Mouse (Mus musculus): ENCODE data around the gene Cyp20a1. TPM values are rescaled to one million over a fixed set of nuclear protein-coding genes. Genes with fewer than 3 reads are reported as not detected.
A peak's percentile ranks its signal among the peaks of the same experiment; 100 is the strongest.

Gene Cyp20a1
- polyA plus RNA-seq, 1 experiment from 2014 or later, result 14.6 TPM

DNA sequence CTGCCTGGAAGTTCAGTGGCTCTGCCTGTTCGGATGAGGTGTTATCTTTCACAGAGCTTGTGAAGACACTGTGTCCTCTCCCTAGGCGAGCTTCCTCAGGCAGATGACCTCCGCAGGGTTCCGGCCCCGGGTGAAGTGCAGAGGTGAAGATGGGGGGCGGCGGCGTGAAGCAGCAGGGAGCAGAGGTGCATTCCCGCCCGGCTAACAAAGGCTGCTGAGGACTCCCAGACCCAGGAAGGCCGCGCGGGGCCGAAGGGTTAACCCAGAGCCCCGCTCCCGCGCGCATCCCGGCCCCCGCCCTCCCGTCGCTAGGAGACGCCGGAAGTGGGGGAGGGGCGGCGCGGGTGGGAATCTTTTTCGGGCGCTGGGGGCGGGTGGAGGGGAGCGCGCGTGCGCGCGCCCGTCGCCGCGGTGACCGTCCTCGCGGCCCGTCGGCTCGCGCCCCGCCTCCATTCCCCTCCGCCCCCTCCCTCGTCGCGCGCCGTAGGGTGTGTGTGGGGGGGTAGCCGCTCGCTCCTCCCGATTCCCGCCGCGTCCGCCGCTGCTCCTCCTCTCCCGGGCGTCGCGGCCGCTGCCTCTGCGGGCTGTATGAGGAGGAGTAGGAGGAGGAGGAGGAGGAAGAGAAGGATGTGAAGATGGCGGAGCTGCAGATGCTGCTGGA, 66.2 kb downstream of the Cyp20a1 start, which contains the start of gene Abi2:
Abi2 (plus strand) TSS at position 452 of the 661 bp plus-strand sequence.
- H3K9me3 ChIP-seq (replicated peaks), result no peaks in the 10 kb centered on the region
- H3K4me2 ChIP-seq, result peak within 1 kb of the TSS; percentile 68
- under 1% methylated on average over 42 of the region's 69 CpGs for WGBS
- H3K27ac ChIP-seq, result peak within 1 kb of the TSS; percentile 97
- no peaks in the 10 kb centered on the region for H3K27me3 ChIP-seq
- peaks cover 26% of the 10 kb centered on the region for H3K4me1 ChIP-seq
- peak within 1 kb of the TSS; percentile 91 for H3K4me3 ChIP-seq
- no peaks in the 10 kb centered on the region for H3K36me3 ChIP-seq (ENCODE audit: poor library complexity, severe bottlenecking)
- peak within 1 kb of the TSS; percentile 90 for H3K9ac ChIP-seq
- peak; percentile 93 for ATAC-seq

DNA sequence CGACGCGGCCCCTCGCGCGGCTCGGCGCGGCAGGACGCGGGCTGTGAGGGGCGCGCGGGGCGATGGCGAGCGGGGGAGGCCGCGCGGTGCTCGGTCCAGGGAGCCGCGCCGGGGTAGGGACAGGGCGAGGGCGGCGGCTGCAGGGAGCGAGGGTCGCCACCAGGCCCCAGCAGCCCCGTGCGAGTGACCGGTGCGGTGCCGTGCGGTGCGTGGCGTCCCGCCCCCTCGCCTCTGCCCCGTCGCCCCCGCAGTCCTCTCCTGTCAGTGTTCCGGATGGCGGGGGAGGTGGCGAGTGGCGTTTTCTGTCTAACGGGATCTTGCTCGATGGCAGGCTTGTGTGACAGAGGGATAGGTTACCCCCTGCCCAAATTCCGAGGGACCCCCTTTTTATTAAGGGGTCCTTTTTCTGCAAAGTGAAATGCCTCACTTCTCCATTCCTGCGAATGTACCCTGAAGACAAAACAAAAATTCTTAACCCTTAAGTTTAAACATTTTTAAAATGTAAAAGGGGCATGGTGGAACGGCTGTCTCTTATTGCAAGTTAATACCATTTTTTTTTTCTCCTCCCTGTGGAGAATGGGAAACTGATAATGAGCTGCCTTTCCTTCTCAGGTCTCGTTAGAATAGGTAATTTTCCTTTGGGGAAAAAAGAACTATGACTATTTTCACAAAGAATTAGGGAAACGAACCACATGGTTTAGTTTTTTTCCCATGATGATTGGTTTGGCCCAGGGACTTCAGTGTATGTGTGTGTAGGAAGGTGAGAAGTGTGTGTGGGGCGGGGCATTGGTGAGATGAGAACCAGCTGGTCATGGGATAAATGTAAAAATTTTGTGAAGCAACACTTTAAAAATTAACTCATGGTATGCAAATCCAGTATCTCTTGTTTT, 67.0 kb downstream of the Cyp20a1 start:
- 2% methylated on average over 42 of the region's 54 CpGs for WGBS
- Histone ChIP-seq H3K27me3 (no peaks in the 10 kb centered on the region), H3K27ac (peak overlapping the region; percentile 97), H3K4me2 (peak overlapping the region; percentile 68), H3K9me3 (replicated peaks) (no peaks in the 10 kb centered on the region), H3K4me3 (peak overlapping the region; percentile 91), H3K36me3 (ENCODE audit: poor library complexity, severe bottlenecking) (no peaks in the 10 kb centered on the region), H3K9ac (peak overlapping the region; percentile 90), H3K4me1 (peaks cover 26% of the 10 kb centered on the region)
- peak; percentile 82 for ATAC-seq

DNA sequence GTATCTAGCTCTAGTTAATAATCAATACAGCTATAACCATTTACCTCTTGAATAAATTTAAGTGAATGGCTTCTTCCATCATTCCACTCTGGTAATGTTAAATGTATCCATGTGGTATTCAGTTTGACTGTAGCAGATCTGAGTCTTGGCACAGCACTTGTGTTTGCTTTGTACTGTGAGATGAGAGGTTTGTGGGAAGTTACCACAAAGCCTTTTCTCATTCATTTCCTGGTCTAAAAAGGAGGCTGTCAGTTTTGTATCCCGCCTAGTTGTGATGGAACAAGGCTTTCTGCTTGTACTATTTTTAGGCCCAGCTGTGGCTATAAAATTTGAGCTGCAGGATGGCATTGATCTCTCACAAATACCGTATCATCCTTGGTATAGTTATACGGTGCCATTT, 73.6 kb downstream of the Cyp20a1 start:
- Histone ChIP-seq H3K9me3 (replicated peaks) (no peaks in the 10 kb centered on the region), H3K4me3 (no peak overlapping the region), H3K4me2 (no peak overlapping the region), H3K27ac (no peak overlapping the region), H3K36me3 (ENCODE audit: poor library complexity, severe bottlenecking) (peaks cover 2% of the 10 kb centered on the region; the same call in 1 of the 2 replicates), H3K9ac (no peak overlapping the region), H3K27me3 (no peaks in the 10 kb centered on the region), H3K4me1 (peaks cover 7% of the 10 kb centered on the region)
- no peak for ATAC-seq
- 72% methylated on average over 3 of the region's 3 CpGs for WGBS

DNA sequence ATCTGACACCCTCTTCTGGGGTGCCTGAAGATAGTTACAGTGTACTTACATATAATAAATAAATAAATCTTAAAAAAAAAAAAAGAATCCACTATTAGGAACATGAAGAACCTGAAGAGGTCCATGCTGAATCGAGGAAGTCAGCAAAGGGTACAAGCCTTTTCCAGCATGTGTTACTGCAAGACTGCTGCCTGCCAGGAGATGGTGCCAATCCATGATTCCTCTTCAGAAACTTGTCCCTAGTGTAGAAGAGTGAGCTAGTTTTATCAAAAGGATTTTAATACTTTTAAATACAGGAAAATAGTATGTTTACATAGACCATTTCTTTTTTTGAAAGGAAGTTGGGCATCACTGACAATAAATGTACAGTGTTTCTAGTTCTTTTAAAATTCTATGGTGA, 80.8 kb downstream of the Cyp20a1 start:
- Histone ChIP-seq H3K9me3 (replicated peaks) (no peaks in the 10 kb centered on the region), H3K27me3 (no peaks in the 10 kb centered on the region), H3K9ac (no peak overlapping the region), H3K4me1 (no peaks in the 10 kb centered on the region), H3K4me3 (no peak overlapping the region), H3K36me3 (ENCODE audit: poor library complexity, severe bottlenecking) (no peaks in the 10 kb centered on the region), H3K27ac (no peak overlapping the region), H3K4me2 (no peak overlapping the region)
- 96% methylated on average over 1 of the region's 1 CpGs for WGBS
- ATAC-seq, result no peak

DNA sequence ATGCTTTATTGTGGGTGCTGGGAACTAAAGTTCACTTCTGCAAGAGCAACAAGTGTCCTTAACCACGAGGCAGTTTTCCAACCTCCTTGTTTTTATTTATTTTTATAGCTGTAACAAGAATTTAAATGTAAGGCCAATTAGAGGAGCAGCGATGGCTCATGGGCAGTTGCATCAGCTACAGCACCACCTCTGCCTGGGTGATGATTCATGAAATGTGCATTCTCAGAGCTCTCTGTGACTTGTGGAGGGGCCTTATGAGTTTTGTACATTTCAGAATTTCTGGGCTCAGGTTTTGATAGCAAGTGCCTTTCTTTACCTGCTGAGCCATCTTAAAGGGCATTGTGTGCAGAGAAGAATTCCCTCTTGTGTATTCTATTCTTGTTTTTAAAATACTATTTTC, 85.2 kb downstream of the Cyp20a1 start:
- H3K36me3 ChIP-seq (ENCODE audit: poor library complexity, severe bottlenecking), result no peaks in the 10 kb centered on the region
- no peak overlapping the region for H3K4me2 ChIP-seq
- H3K9ac ChIP-seq, result no peak overlapping the region
- no peaks in the 10 kb centered on the region for H3K9me3 ChIP-seq (replicated peaks)
- no peak overlapping the region for H3K27ac ChIP-seq
- H3K27me3 ChIP-seq, result no peaks in the 10 kb centered on the region
- H3K4me3 ChIP-seq, result no peak overlapping the region
- ATAC-seq, result no peak
- H3K4me1 ChIP-seq, result 0 out of 2 replicates have a peak, but pooled peaks cover 4% of the 10 kb centered on the region
- WGBS, result 86% methylated on average over 2 of the region's 2 CpGs

DNA sequence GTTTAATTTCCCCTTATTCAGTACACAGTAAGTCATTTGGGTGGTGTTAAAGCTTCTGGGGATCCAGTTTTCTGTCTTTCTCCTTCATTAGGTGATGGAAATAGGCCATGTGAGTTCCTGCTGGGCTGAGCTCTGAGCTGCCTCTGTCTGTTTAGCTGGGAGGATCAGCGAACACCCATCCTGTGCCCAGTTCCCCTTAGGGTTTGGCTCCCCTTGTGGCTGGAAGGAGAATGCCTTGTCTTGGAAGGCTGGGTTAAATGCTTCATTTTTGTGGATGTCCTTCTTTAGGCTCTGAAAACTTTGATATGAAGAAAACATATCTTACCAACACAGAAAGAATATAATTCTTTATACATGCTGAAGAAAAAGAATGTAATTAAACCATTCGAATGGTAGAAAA, 85.8 kb downstream of the Cyp20a1 start:
- H3K27me3 ChIP-seq, result no peaks in the 10 kb centered on the region
- H3K4me2 ChIP-seq, result no peak overlapping the region
- no peak overlapping the region for H3K4me3 ChIP-seq
- no peak overlapping the region for H3K9ac ChIP-seq
- 0 out of 2 replicates have a peak, but pooled peaks cover 4% of the 10 kb centered on the region for H3K4me1 ChIP-seq
- H3K9me3 ChIP-seq (replicated peaks), result no peaks in the 10 kb centered on the region
- no peak for ATAC-seq
- WGBS, result 67% methylated on average over 2 of the region's 2 CpGs
- no peaks in the 10 kb centered on the region for H3K36me3 ChIP-seq (ENCODE audit: poor library complexity, severe bottlenecking)
- H3K27ac ChIP-seq, result no peak overlapping the region

DNA sequence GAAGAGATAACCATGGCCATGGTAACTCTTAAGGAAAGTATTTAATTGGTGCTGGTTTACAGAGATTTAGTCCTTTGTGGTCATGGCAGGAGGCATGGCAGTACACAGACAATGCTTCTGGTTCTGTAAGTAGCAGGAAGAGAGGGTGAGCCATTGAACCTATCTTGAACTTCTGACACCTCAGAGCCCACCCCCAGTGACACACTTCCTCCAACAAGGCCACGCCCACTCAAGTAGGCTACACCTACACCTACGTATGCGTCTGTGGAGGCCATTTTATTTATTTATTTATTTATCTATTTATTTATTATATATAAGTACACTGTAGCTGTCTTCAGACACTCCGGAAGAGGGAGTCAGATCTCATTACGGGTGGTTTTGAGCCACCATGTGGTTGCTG, 88.4 kb downstream of the Cyp20a1 start:
- 0 out of 2 replicates have a peak, but pooled peaks cover 4% of the 10 kb centered on the region for H3K4me1 ChIP-seq
- H3K36me3 ChIP-seq (ENCODE audit: poor library complexity, severe bottlenecking), result 0 out of 2 replicates have a peak, but pooled peaks cover 2% of the 10 kb centered on the region
- H3K4me3 ChIP-seq, result no peak overlapping the region
- H3K4me2 ChIP-seq, result no peak overlapping the region
- no peak overlapping the region for H3K27ac ChIP-seq
- no peaks in the 10 kb centered on the region for H3K9me3 ChIP-seq (replicated peaks)
- WGBS, result 92% methylated on average over 5 of the region's 5 CpGs
- no peak overlapping the region for H3K9ac ChIP-seq
- ATAC-seq, result no peak
- H3K27me3 ChIP-seq, result no peaks in the 10 kb centered on the region

DNA sequence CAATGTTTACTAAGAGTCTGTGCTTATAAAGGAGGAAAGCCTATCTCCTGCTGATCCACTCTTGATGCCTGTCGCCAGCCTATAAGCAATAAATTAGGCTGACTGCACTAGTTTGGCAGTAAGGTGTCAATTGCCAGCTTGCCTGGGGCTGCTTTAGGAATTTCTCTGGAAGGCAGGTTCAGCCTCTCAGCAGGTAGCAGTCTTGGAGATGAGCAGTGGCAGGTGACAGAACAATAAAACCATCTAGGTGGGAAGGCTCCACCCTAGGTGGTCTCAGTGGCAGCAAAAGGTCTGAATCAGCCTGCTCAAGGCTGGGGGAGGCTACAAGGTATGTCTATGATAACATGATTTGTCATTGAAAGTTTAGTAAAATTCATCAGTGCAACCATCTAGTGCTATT, 89.4 kb downstream of the Cyp20a1 start:
- 19% methylated on average over 1 of the region's 1 CpGs for WGBS
- H3K27ac ChIP-seq, result no peak overlapping the region

More for the DNA sequence above, 89.4 kb downstream of the Cyp20a1 start:
- Histone ChIP-seq H3K9me3 (replicated peaks) (no peaks in the 10 kb centered on the region), H3K4me3 (no peak overlapping the region), H3K27me3 (no peaks in the 10 kb centered on the region), H3K4me2 (no peak overlapping the region), H3K9ac (no peak overlapping the region), H3K36me3 (ENCODE audit: poor library complexity, severe bottlenecking) (0 out of 2 replicates have a peak, but pooled peaks cover 5% of the 10 kb centered on the region), H3K4me1 (0 out of 2 replicates have a peak, but pooled peaks cover 4% of the 10 kb centered on the region)
- no peak for ATAC-seq

Other genes with a start within 250 kb of the Cyp20a1 start
- gene Carf, start 245.1 kb upstream of the Cyp20a1 start, polyA plus RNA-seq (2015; fragmentation: Nextera tagmentation; extraction: Ambion mirVana), result 6.6 and 6.9 TPM in 2 replicates
- 50.8 and 54.0 TPM in 2 replicates for gene Wdr12, start 244.7 kb upstream of the Cyp20a1 start, polyA plus RNA-seq (2015; fragmentation: Nextera tagmentation; extraction: Ambion mirVana)
- gene Nbeal1, start 162.7 kb upstream of the Cyp20a1 start, polyA plus RNA-seq (2015; fragmentation: Nextera tagmentation; extraction: Ambion mirVana), result 6.8 and 8.8 TPM in 2 replicates
- 55.0 and 58.0 TPM in 2 replicates for gene Abi2, start 66.3 kb downstream of the Cyp20a1 start, polyA plus RNA-seq (2015; fragmentation: Nextera tagmentation; extraction: Ambion mirVana)
- 20.7 and 22.7 TPM in 2 replicates for gene Raph1, start 223.8 kb downstream of the Cyp20a1 start, polyA plus RNA-seq (2015; fragmentation: Nextera tagmentation; extraction: Ambion mirVana)

Measured in forebrain, embryonic 13.5 days (tissue).